Mouse (Mus musculus) left cerebral cortex, adult 2 months (tissue): ENCODE measurements around the gene Rasgrf2. TPM values are rescaled to one million over a fixed set of nuclear protein-coding genes. Genes with fewer than 3 reads are reported as not detected.
"Not testable (repeated sequence)": the region's sequence is repeated elsewhere in the genome, so short reads cannot be mapped to it uniquely, and the experiment has no call there.

Experiments
- DNase-seq, 2 experiments: peaks; one replicate each; pipeline ENCODE4 v3.0.0; 2021 to 2022; ENCODE audit warnings: low spot score in 2 of 2, mixed read lengths in 1 of 2; ENCODE audit errors: extremely low spot score in 1 of 2
- H3K27ac ChIP-seq: fragments of 200-600 bp; 2 replicates; pipeline ENCODE4 v1.8.1; 2022
- H3K4me3 ChIP-seq: fragments of 200-600 bp; 2 replicates; pipeline ENCODE4 v1.8.1; 2022
- CTCF ChIP-seq: fragments of 200-600 bp; IDR thresholded peaks from 2 replicates; pipeline ENCODE4 v1.8.1; 2022; ENCODE audit warnings: antibody characterized with exemption, mild to moderate bottlenecking, moderate library complexity
- intact Hi-C: fragments of 180-260 bp; cut with DNase I; formaldehyde crosslinking; loops from one replicate; pipeline ENCODE4 v1.15.1; 2025
- long read RNA-seq, 2 experiments: library from polyadenylated mRNA; stranded (forward); transcript quantifications; one replicate each; pipeline ENCODE4 v2.0.0; 2021; ENCODE audit warnings: borderline mapping rate in 2 of 2
- total RNA-seq, 2 experiments: library from RNA; stranded (reverse); gene quantifications; 2 replicates each; pipeline ENCODE4 v1.2.3; 2021

Rasgrf2 gene
- 100 to 1,000 TPM; 233 to 235 TPM for total RNA-seq
- long read RNA-seq, experiment 1, partial matches to known transcripts, result 4 of 34 reads
- long read RNA-seq, experiment 1, other reads (novel, unspliced or antisense), result 30 of 34 reads
- long read RNA-seq, experiment 2, full-length matches to known transcripts, result 1 of 26 reads
- long read RNA-seq, experiment 2, partial matches to known transcripts, result 5 of 26 reads
- long read RNA-seq, experiment 2, other reads (novel, unspliced or antisense), result 20 of 26 reads

- no peak for TF ChIP-seq CTCF
- Histone ChIP-seq H3K27ac (peak within 1 kb of the TSS; percentile 89), H3K4me3 (peak within 1 kb of the TSS; percentile 74)
- peak; percentile 57 to 66 for DNase-seq
- intact Hi-C loops, result loop anchor here (2.0 to 5.0 kb wide), 2 partner anchors 66 to 223 kb away; no protein-coding TSS in a partner anchor
These were observed at the start of gene Rasgrf2 for GRCm38 (mm10) chr13:92131384-92132150. Rasgrf2 (minus strand) TSS chr13:92131656.

- DNase-seq, H3K27ac ChIP-seq, H3K4me3 ChIP-seq, intact Hi-C loops: not testable (repeated sequence)
These were observed 41.2 kb upstream of the Rasgrf2 start for GRCm38 (mm10) chr13:92172686-92173085.

- no peak for DNase-seq
- Histone ChIP-seq H3K27ac (no peak overlapping the region), H3K4me3 (no peak overlapping the region)
- intact Hi-C loops, result no loop called here
- TF ChIP-seq CTCF, result no peak
These were observed 19.1 kb upstream of the Rasgrf2 start for GRCm38 (mm10) chr13:92150551-92150950.

GRCm38 (mm10) chr13:92148858-92149257, 17.4 kb upstream of the Rasgrf2 start:
- intact Hi-C loops, result no loop called here
- H3K4me3 ChIP-seq, result no peak overlapping the region
- no peak for DNase-seq
- TF ChIP-seq CTCF, result no peak
- H3K27ac ChIP-seq, result no peak overlapping the region

- no peak for DNase-seq
- intact Hi-C loops, result loop anchor here (5.0 kb wide), 1 partner anchor 63 kb away; no protein-coding TSS in a partner anchor
- H3K4me3 ChIP-seq, result no peak overlapping the region
- H3K27ac ChIP-seq, result no peak overlapping the region
- TF ChIP-seq CTCF, result no peak
These were observed 3.3 kb upstream of the Rasgrf2 start for GRCm38 (mm10) chr13:92134792-92135191.

- no peak for TF ChIP-seq CTCF
- H3K27ac ChIP-seq, result no peak overlapping the region
- intact Hi-C loops, result loop anchor here (5.0 kb wide), 1 partner anchor 65 kb away; no protein-coding TSS in a partner anchor
- DNase-seq, result no peak
- H3K4me3 ChIP-seq, result no peak overlapping the region
These were observed 1.1 kb upstream of the Rasgrf2 start for GRCm38 (mm10) chr13:92132599-92132998.

- Histone ChIP-seq H3K27ac (peak overlapping the region; percentile 89), H3K4me3 (peak overlapping the region; percentile 74)
These were observed 467 bp downstream of the Rasgrf2 start for GRCm38 (mm10) chr13:92130994-92131383.

GRCm38 (mm10) chr13:92129877-92130276, 1.6 kb downstream of the Rasgrf2 start:
- TF ChIP-seq CTCF, result no peak
- Histone ChIP-seq H3K27ac (peak overlapping the region; percentile 34; the same call in 1 of the 2 replicates), H3K4me3 (peak overlapping the region; percentile 74)
- intact Hi-C loops, result loop anchor here (2.0 to 5.0 kb wide), 5 partner anchors 67 to 221 kb away; no protein-coding TSS in a partner anchor
- no peak for DNase-seq

More at GRCm38 (mm10) chr13:92130994-92131383, 467 bp downstream of the Rasgrf2 start:
- TF ChIP-seq CTCF, result no peak
- peak in 1 of 2 experiments; percentile 20 for DNase-seq
- intact Hi-C loops, result loop anchor here (2.0 to 5.0 kb wide), 2 partner anchors 66 to 222 kb away; no protein-coding TSS in a partner anchor

GRCm38 (mm10) chr13:92125902-92126301, 5.6 kb downstream of the Rasgrf2 start:
- DNase-seq, result no peak
- intact Hi-C loops, result loop anchor here (5.0 kb wide), 3 partner anchors 74 to 211 kb away; no protein-coding TSS in a partner anchor
- H3K4me3 ChIP-seq, result no peak overlapping the region
- no peak overlapping the region for H3K27ac ChIP-seq
- no peak for TF ChIP-seq CTCF

- TF ChIP-seq CTCF, result no peak
- DNase-seq, result no peak
- Histone ChIP-seq H3K27ac (no peak overlapping the region), H3K4me3 (no peak overlapping the region)
- intact Hi-C loops, result no loop called here
These were observed 11.8 kb downstream of the Rasgrf2 start for GRCm38 (mm10) chr13:92119623-92120022.

GRCm38 (mm10) chr13:92114076-92114475, 17.4 kb downstream of the Rasgrf2 start:
- no peak overlapping the region for H3K4me3 ChIP-seq
- intact Hi-C loops, result no loop called here
- TF ChIP-seq CTCF, result no peak

GRCm38 (mm10) chr13:92108237-92108636, 23.2 kb downstream of the Rasgrf2 start:
- Histone ChIP-seq H3K27ac (no peak overlapping the region), H3K4me3 (no peak overlapping the region)
- TF ChIP-seq CTCF, result no peak
- intact Hi-C loops, result no loop called here
- DNase-seq, result no peak

More at GRCm38 (mm10) chr13:92114076-92114475, 17.4 kb downstream of the Rasgrf2 start:
- no peak overlapping the region for H3K27ac ChIP-seq
- DNase-seq, result no peak
